Mouse (Mus musculus): ENCODE data around the gene Gk. TPM values are rescaled to one million over a fixed set of nuclear protein-coding genes. Genes with fewer than 3 reads are reported as not detected.

Gene Gk
- total and polyA plus RNA-seq, 2 experiments: 9.2 to 76.4 TPM

DNA sequence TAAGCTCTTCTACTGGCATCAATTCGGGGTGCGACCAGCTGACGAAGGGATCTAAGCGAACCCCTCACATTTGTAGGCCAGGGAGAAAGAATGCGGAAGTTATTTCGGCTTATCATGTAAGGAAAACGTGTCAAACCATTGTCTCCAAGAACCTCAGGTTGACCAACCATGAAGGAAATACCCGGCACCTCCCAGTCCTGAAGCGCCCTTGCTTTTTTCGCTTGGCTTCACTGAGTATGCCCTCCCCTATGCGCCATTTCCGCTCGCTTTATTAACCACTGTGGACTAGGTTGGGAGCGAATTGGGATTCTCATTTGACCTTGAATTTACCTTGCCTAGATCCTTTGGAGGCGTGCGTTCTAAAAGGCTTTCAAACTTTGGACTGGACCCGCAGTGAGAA, 522 bp upstream of the Gk start:
- Histone ChIP-seq H3K4me3 (ENCODE audit: insufficient read depth, low read depth, low read length) (peak overlapping the region; percentile 87), H3K27ac (replicated peaks; ENCODE audit: insufficient read depth, low read depth, low read length) (peak overlapping the region; percentile 96), H3K4me1 (ENCODE audit: control insufficient read depth, insufficient read depth, low read length) (peaks cover 5% of the 10 kb centered on the region; the same call in 1 of the 2 replicates), H3K27me3 (ENCODE audit: control insufficient read depth, insufficient read depth, low read length) (no peaks in the 10 kb centered on the region), H3K9ac (ENCODE audit: low read depth, low read length) (peak overlapping the region; percentile 81), H3K36me3 (ENCODE audit: control insufficient read depth, insufficient read depth, low read length) (no peaks in the 10 kb centered on the region; the same call in 1 of the 2 replicates), H3K79me2 (ENCODE audit: control insufficient read depth, insufficient read depth, low read length) (no peaks in the 10 kb centered on the region; the same call in 1 of the 2 replicates)
- 1% methylated on average over 17 of the region's 17 CpGs for WGBS
- TF ChIP-seq POLR2A (IDR thresholded peaks at IDR 0.05; ENCODE audit: extremely low read depth, insufficient read depth, low read length): no peak
- no peak for TF ChIP-seq CTCF (IDR thresholded peaks at IDR 0.05; ENCODE audit: low read depth, low read length)
- peak; percentile 86 for DNase-seq (ENCODE audit: extremely low read depth, low read depth, low spot score)

DNA sequence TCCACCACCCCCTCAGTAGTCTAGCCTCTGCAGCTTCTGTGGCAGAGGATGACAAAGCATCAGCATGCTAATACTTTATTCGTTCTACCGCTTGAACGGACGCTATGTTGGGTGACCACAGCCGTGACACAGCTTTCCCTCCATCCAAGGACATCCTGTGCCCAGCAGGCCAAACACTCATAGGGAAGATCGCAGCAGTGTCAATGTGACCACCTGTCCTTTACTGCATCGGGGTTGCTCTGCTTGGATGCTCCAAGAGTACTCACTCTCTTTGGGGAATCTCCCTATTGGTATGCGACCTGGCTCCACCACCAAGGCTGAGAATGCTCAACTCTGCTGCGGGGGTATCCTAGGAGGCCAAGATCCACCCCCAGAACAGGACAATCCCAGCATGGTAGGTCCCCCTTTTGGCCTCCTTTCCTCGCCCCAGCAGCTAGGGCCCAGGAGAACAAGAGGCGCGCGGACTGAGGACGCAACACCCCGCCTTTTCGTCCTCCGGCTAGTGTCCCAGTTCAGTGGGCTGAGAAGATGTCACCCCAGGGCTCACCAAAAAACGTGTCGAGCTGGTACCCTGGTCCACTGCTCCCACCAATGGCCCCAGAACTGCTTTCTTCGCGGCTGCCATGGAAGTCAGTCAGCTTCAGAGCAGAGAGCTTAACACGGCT, 608 bp downstream of the Gk start:
- Histone ChIP-seq H3K27me3 (ENCODE audit: control insufficient read depth, insufficient read depth, low read length) (no peaks in the 10 kb centered on the region), H3K4me1 (ENCODE audit: control insufficient read depth, insufficient read depth, low read length) (peaks cover 8% of the 10 kb centered on the region; the same call in 1 of the 2 replicates), H3K27ac (replicated peaks; ENCODE audit: insufficient read depth, low read depth, low read length) (peak overlapping the region; percentile 92), H3K79me2 (ENCODE audit: control insufficient read depth, insufficient read depth, low read length) (no peaks in the 10 kb centered on the region; the same call in 1 of the 2 replicates), H3K9ac (ENCODE audit: low read depth, low read length) (peak overlapping the region; percentile 97), H3K36me3 (ENCODE audit: control insufficient read depth, insufficient read depth, low read length) (no peaks in the 10 kb centered on the region; the same call in 1 of the 2 replicates), H3K4me3 (ENCODE audit: insufficient read depth, low read depth, low read length) (peak overlapping the region; percentile 99)
- TF ChIP-seq CTCF (IDR thresholded peaks at IDR 0.05; ENCODE audit: low read depth, low read length): no peak
- no peak for TF ChIP-seq POLR2A (IDR thresholded peaks at IDR 0.05; ENCODE audit: extremely low read depth, insufficient read depth, low read length)
- WGBS: 2% methylated on average over 20 of the region's 22 CpGs
- DNase-seq (ENCODE audit: extremely low read depth, low read depth, low spot score): peak; percentile 40

DNA sequence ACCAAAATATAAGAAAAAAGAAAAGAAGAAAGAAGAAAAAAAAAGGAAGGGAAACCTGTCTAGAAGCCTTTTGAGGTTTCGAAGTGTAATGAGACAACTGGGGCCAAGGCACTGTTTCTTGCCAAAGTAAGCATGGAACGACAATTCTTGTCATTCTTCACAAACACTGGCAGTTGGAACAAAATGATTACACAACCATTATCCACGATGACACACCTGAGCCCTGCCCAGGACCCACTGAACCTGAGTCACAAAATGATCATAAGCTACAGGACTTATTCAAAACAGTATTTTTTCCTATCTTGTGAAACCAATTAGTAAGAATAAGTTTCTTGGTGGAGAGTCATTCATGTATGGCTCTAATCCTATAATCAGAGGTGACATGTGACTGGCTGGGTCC, 5.3 kb downstream of the Gk start:
- Histone ChIP-seq H3K4me1 (ENCODE audit: control insufficient read depth, insufficient read depth, low read length) (peaks cover 4% of the 10 kb centered on the region; the same call in 1 of the 2 replicates), H3K27me3 (ENCODE audit: control insufficient read depth, insufficient read depth, low read length) (no peaks in the 10 kb centered on the region), H3K36me3 (ENCODE audit: control insufficient read depth, insufficient read depth, low read length) (peaks cover 5% of the 10 kb centered on the region; the same call in 1 of the 2 replicates), H3K9ac (ENCODE audit: low read depth, low read length) (no peak overlapping the region), H3K27ac (replicated peaks; ENCODE audit: insufficient read depth, low read depth, low read length) (no peak overlapping the region; the same call in 1 of the 2 replicates), H3K4me3 (ENCODE audit: insufficient read depth, low read depth, low read length) (no peak overlapping the region), H3K79me2 (ENCODE audit: control insufficient read depth, insufficient read depth, low read length) (peaks cover 6% of the 10 kb centered on the region; the same call in 1 of the 2 replicates)
- TF ChIP-seq POLR2A (IDR thresholded peaks at IDR 0.05; ENCODE audit: extremely low read depth, insufficient read depth, low read length) (no peak), CTCF (IDR thresholded peaks at IDR 0.05; ENCODE audit: low read depth, low read length) (no peak)
- peak; percentile 81 for DNase-seq (ENCODE audit: extremely low read depth, low read depth, low spot score)
- WGBS: 22% methylated on average over 3 of the region's 3 CpGs

DNA sequence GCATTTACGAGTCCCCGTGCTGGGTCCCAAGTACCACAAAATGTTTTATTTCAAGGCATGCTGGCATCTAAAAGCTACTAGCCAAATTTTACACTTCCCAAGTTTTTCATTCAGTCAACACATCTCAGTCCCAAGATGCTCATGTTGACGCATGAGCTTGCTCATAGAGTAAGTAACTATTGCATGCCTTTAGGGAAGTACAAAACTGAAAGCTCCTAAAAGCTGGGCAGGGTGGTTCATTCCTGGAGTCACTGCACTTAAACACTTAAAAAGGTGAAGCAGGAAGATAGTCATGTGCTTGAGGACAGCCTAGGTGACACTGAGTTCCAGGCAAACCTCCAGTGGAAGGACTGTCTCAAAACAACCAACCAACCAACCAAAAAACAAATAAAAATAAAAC, 5.9 kb downstream of the Gk start:
- peaks cover 4% of the 10 kb centered on the region; the same call in 1 of the 2 replicates for H3K4me1 ChIP-seq (ENCODE audit: control insufficient read depth, insufficient read depth, low read length)
- peaks cover 5% of the 10 kb centered on the region; the same call in 1 of the 2 replicates for H3K36me3 ChIP-seq (ENCODE audit: control insufficient read depth, insufficient read depth, low read length)
- H3K27me3 ChIP-seq (ENCODE audit: control insufficient read depth, insufficient read depth, low read length): no peaks in the 10 kb centered on the region
- peaks cover 6% of the 10 kb centered on the region; the same call in 1 of the 2 replicates for H3K79me2 ChIP-seq (ENCODE audit: control insufficient read depth, insufficient read depth, low read length)
- WGBS: 81% methylated on average over 3 of the region's 3 CpGs
- no peak overlapping the region for H3K27ac ChIP-seq (replicated peaks; ENCODE audit: insufficient read depth, low read depth, low read length)
- H3K4me3 ChIP-seq (ENCODE audit: insufficient read depth, low read depth, low read length): no peak overlapping the region
- no peak for DNase-seq (ENCODE audit: extremely low read depth, low read depth, low spot score)
- TF ChIP-seq POLR2A (IDR thresholded peaks at IDR 0.05; ENCODE audit: extremely low read depth, insufficient read depth, low read length) (no peak), CTCF (IDR thresholded peaks at IDR 0.05; ENCODE audit: low read depth, low read length) (no peak)
- H3K9ac ChIP-seq (ENCODE audit: low read depth, low read length): no peak overlapping the region

DNA sequence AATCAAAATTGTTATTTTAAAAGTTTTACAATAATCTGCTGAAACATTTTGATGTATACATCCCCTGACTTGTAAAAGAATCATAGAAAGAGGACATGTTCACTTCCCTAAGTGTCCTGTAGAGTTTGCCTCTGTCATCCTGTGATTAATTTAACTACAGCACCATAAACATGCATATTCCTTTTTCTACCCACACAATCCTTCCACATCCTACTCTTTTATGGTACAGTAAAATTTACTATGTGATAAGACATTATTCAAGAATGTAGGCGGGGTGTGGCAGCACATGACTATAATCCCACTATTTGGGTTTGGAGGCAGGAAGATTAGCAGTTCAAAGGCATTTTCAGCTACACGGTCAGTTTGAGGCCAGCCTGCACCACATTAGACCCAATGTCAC, 8.0 kb downstream of the Gk start:
- H3K79me2 ChIP-seq (ENCODE audit: control insufficient read depth, insufficient read depth, low read length): peaks cover 6% of the 10 kb centered on the region; the same call in 1 of the 2 replicates
- no peak overlapping the region for H3K27ac ChIP-seq (replicated peaks; ENCODE audit: insufficient read depth, low read depth, low read length)
- no peak overlapping the region for H3K9ac ChIP-seq (ENCODE audit: low read depth, low read length)
- H3K27me3 ChIP-seq (ENCODE audit: control insufficient read depth, insufficient read depth, low read length): no peaks in the 10 kb centered on the region
- H3K36me3 ChIP-seq (ENCODE audit: control insufficient read depth, insufficient read depth, low read length): peaks cover 5% of the 10 kb centered on the region; the same call in 1 of the 2 replicates
- H3K4me3 ChIP-seq (ENCODE audit: insufficient read depth, low read depth, low read length): no peak overlapping the region
- 72% methylated on average over 2 of the region's 2 CpGs for WGBS
- peaks cover 3% of the 10 kb centered on the region; the same call in 1 of the 2 replicates for H3K4me1 ChIP-seq (ENCODE audit: control insufficient read depth, insufficient read depth, low read length)
- TF ChIP-seq CTCF (IDR thresholded peaks at IDR 0.05; ENCODE audit: low read depth, low read length): no peak
- no peak for TF ChIP-seq POLR2A (IDR thresholded peaks at IDR 0.05; ENCODE audit: extremely low read depth, insufficient read depth, low read length)
- no peak for DNase-seq (ENCODE audit: extremely low read depth, low read depth, low spot score)

DNA sequence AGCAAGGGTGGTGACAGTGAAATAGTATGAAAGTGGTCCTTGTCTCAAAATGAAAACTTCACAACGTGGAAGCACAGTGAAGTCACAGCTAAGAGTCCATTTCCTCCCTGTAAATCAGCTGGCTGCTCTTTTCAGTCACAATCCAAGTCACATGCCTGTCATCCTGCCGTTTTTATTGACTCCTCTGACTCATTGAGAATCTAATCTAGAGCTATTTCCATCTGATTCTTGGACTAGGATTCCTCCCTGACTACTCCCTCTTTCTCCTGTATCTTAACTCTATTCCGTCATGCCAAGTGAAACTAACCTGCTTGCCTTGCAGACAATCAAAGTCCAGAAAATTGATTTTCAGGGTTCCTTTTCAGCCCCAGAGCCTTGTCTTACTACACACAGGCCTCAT, 20.6 kb downstream of the Gk start:
- Histone ChIP-seq H3K27ac (replicated peaks; ENCODE audit: insufficient read depth, low read depth, low read length) (no peak overlapping the region), H3K9ac (ENCODE audit: low read depth, low read length) (no peak overlapping the region), H3K36me3 (ENCODE audit: control insufficient read depth, insufficient read depth, low read length) (peaks cover 25% of the 10 kb centered on the region), H3K27me3 (ENCODE audit: control insufficient read depth, insufficient read depth, low read length) (no peaks in the 10 kb centered on the region), H3K4me3 (ENCODE audit: insufficient read depth, low read depth, low read length) (no peak overlapping the region), H3K4me1 (ENCODE audit: control insufficient read depth, insufficient read depth, low read length) (no peaks in the 10 kb centered on the region), H3K79me2 (ENCODE audit: control insufficient read depth, insufficient read depth, low read length) (no peaks in the 10 kb centered on the region)
- WGBS: 29% methylated on average over 3 of the region's 3 CpGs
- DNase-seq (ENCODE audit: extremely low read depth, low read depth, low spot score): no peak
- TF ChIP-seq CTCF (IDR thresholded peaks at IDR 0.05; ENCODE audit: low read depth, low read length) (no peak), POLR2A (IDR thresholded peaks at IDR 0.05; ENCODE audit: extremely low read depth, insufficient read depth, low read length) (no peak)
